Mouse (Mus musculus): ENCODE data around the gene Slc4a2.

DNA sequence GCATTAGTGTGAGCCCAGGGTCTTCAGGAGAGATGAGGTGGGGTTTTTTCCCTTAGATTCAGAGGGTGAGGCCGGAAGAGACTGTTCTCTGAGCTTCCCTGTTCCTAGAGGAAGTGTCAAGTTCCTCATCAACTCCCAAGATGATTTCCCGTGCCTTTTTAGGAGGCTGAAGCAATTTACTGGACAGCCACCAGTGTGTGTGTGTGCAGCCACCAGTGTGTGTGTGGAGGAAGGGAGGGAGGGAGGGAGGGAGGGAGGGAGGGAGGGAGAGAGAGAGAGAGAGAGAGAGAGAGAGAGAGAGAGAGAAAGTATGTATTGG, 30.3 kb downstream of the Slc4a2 start:
- TF ChIP-seq CTCF (IDR thresholded peaks at IDR 0.05; ENCODE audit: borderline replicate concordance, insufficient read depth, low read depth, low read length) (no peak), POLR2A (IDR thresholded peaks at IDR 0.05; ENCODE audit: borderline replicate concordance, insufficient read depth, low read length) (0 out of 2 replicates have a peak, but pooled peaks have one; percentile 1)
